Mouse (Mus musculus): ENCODE measurements around the gene Fam173b. TPM values are rescaled to one million over a fixed set of nuclear protein-coding genes. Genes with fewer than 3 reads are reported as not detected.

The Fam173b gene
- polyA plus RNA-seq, 1 experiment from 2014 or later: 13.6 TPM

GRCm38 (mm10) chr15:31583304-31584085, 18.2 kb upstream of the Fam173b start:
- H3K9me3 ChIP-seq (ENCODE audit: control insufficient read depth, low read length): no peaks in the 10 kb centered on the region
- H3K4me1 ChIP-seq (ENCODE audit: control insufficient read depth, insufficient read depth, low read length): no peaks in the 10 kb centered on the region
- no peak for DNase-seq (ENCODE audit: low spot score)
- no peak overlapping the region for H3K4me3 ChIP-seq (ENCODE audit: low read depth, low read length)
- no peak for ATAC-seq (ENCODE audit: insufficient read depth, low FRiP score, low TSS enrichment)
- H3K4me2 ChIP-seq (ENCODE audit: low read depth): no peak overlapping the region
- 89% methylated on average over 13 of the region's 13 CpGs for WGBS
- no peak overlapping the region for H3K27ac ChIP-seq (ENCODE audit: low read depth, low read length)
- H3K27me3 ChIP-seq (ENCODE audit: control insufficient read depth, insufficient read depth, low read length): no peaks in the 10 kb centered on the region
- no peaks in the 10 kb centered on the region for H3K36me3 ChIP-seq (ENCODE audit: control insufficient read depth, insufficient read depth, low read length)
- H3K9ac ChIP-seq (ENCODE audit: low read length): no peak overlapping the region

- H3K4me1 ChIP-seq (ENCODE audit: control insufficient read depth, insufficient read depth, low read length): no peaks in the 10 kb centered on the region
- H3K4me2 ChIP-seq (ENCODE audit: low read depth): no peak overlapping the region
- H3K27ac ChIP-seq (ENCODE audit: low read depth, low read length): no peak overlapping the region
- 92% methylated on average over 7 of the region's 7 CpGs for WGBS
- H3K9me3 ChIP-seq (ENCODE audit: control insufficient read depth, low read length): no peaks in the 10 kb centered on the region
- no peak overlapping the region for H3K4me3 ChIP-seq (ENCODE audit: low read depth, low read length)
- no peak overlapping the region for H3K9ac ChIP-seq (ENCODE audit: low read length)
- ATAC-seq (ENCODE audit: insufficient read depth, low FRiP score, low TSS enrichment) (no peak), DNase-seq (ENCODE audit: low spot score) (no peak)
- H3K36me3 ChIP-seq (ENCODE audit: control insufficient read depth, insufficient read depth, low read length): peaks cover 3% of the 10 kb centered on the region; the same call in 1 of the 2 replicates
- no peaks in the 10 kb centered on the region for H3K27me3 ChIP-seq (ENCODE audit: control insufficient read depth, insufficient read depth, low read length)
Measured at GRCm38 (mm10) chr15:31585238-31585637, 16.4 kb upstream of the Fam173b start.

DNA sequence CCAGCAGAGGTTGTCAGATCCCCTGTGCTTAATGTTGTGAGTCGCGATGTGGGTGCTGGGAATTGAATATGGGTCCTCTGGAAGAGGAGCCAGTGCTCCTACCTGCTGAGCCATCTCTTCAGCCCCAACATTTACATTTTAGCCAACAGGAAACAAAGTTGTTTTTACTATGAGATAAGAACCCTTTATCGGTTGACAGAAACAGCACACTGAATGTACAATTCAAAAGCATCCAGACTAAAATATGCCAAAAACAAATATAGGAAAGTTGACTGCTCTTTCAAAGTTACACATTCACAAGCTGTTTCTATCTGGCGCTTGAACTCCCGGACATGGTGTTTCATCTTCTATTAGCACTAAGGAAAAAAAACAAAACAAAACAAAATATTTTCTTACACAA, 15.6 kb upstream of the Fam173b start:
- no peak overlapping the region for H3K27ac ChIP-seq (ENCODE audit: low read depth, low read length)
- WGBS: 84% methylated on average over 5 of the region's 5 CpGs
- no peak for DNase-seq (ENCODE audit: low spot score)
- no peaks in the 10 kb centered on the region for H3K27me3 ChIP-seq (ENCODE audit: control insufficient read depth, insufficient read depth, low read length)
- peaks cover 4% of the 10 kb centered on the region; the same call in 1 of the 2 replicates for H3K36me3 ChIP-seq (ENCODE audit: control insufficient read depth, insufficient read depth, low read length)
- H3K9ac ChIP-seq (ENCODE audit: low read length): no peak overlapping the region
- ATAC-seq (ENCODE audit: insufficient read depth, low FRiP score, low TSS enrichment): no peak
- H3K4me3 ChIP-seq (ENCODE audit: low read depth, low read length): no peak overlapping the region
- H3K4me2 ChIP-seq (ENCODE audit: low read depth): no peak overlapping the region
- H3K9me3 ChIP-seq (ENCODE audit: control insufficient read depth, low read length): no peaks in the 10 kb centered on the region
- H3K4me1 ChIP-seq (ENCODE audit: control insufficient read depth, insufficient read depth, low read length): no peaks in the 10 kb centered on the region

DNA sequence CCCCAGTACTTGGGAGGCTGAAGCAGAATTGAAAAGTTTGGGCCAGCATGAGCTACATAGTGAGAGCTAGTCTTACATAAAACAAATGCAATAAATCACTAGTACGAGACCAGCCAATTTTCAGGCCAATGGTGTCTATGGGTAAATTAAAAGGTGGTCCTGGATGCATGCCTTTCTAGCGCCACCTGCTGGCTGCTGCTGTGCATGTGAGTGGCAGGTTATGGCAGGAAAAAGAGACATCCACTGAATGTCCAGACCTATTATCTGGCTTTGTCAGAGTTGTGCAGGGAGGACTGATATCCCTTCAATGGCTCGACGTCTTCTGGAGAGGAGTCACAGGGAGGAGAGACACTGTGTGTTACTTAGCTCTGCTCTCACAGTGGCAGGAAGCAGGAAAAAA, 15.1 kb upstream of the Fam173b start:
- H3K4me1 ChIP-seq (ENCODE audit: control insufficient read depth, insufficient read depth, low read length): no peaks in the 10 kb centered on the region
- no peak overlapping the region for H3K27ac ChIP-seq (ENCODE audit: low read depth, low read length)
- H3K36me3 ChIP-seq (ENCODE audit: control insufficient read depth, insufficient read depth, low read length): peaks cover 4% of the 10 kb centered on the region; the same call in 1 of the 2 replicates
- WGBS: 8% methylated on average over 4 of the region's 4 CpGs
- no peak overlapping the region for H3K4me3 ChIP-seq (ENCODE audit: low read depth, low read length)
- DNase-seq (ENCODE audit: low spot score): peak; percentile 88
- no peak overlapping the region for H3K9ac ChIP-seq (ENCODE audit: low read length)
- H3K27me3 ChIP-seq (ENCODE audit: control insufficient read depth, insufficient read depth, low read length): no peaks in the 10 kb centered on the region
- ATAC-seq (ENCODE audit: insufficient read depth, low FRiP score, low TSS enrichment): peak; percentile 40; the same call in 1 of the 2 replicates
- no peaks in the 10 kb centered on the region for H3K9me3 ChIP-seq (ENCODE audit: control insufficient read depth, low read length)
- H3K4me2 ChIP-seq (ENCODE audit: low read depth): no peak overlapping the region

DNA sequence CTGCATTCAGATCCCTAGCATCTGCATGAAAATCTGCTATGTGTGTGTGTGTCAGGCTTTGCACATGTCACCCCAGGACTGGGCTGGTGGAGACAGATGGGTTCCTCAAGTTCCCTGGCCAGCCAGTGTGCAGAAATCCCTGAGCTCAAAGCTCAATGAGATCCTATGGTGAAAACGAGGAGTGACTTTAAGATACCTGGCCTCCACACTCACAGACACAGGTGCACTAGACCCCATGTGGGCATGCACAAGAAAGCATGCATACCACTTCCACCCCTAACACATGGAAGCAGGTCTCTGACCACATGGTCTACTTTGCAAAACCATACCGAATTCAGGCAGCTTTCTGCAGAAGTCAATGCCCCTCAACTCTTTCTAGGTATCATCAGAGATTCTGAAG, 13.9 kb upstream of the Fam173b start:
- Histone ChIP-seq H3K9me3 (ENCODE audit: control insufficient read depth, low read length) (no peaks in the 10 kb centered on the region), H3K4me3 (ENCODE audit: low read depth, low read length) (no peak overlapping the region), H3K9ac (ENCODE audit: low read length) (no peak overlapping the region), H3K4me1 (ENCODE audit: control insufficient read depth, insufficient read depth, low read length) (no peaks in the 10 kb centered on the region), H3K27me3 (ENCODE audit: control insufficient read depth, insufficient read depth, low read length) (no peaks in the 10 kb centered on the region), H3K36me3 (ENCODE audit: control insufficient read depth, insufficient read depth, low read length) (peaks cover 14% of the 10 kb centered on the region), H3K27ac (ENCODE audit: low read depth, low read length) (no peak overlapping the region), H3K4me2 (ENCODE audit: low read depth) (no peak overlapping the region)
- DNase-seq (ENCODE audit: low spot score) (no peak), ATAC-seq (ENCODE audit: insufficient read depth, low FRiP score, low TSS enrichment) (no peak)
- WGBS: 75% methylated on average over 2 of the region's 2 CpGs

- WGBS: 81% methylated on average over 8 of the region's 8 CpGs
- no peak for ATAC-seq (ENCODE audit: insufficient read depth, low FRiP score, low TSS enrichment)
Measured at GRCm38 (mm10) chr15:31588989-31589640, 12.5 kb upstream of the Fam173b start.

DNA sequence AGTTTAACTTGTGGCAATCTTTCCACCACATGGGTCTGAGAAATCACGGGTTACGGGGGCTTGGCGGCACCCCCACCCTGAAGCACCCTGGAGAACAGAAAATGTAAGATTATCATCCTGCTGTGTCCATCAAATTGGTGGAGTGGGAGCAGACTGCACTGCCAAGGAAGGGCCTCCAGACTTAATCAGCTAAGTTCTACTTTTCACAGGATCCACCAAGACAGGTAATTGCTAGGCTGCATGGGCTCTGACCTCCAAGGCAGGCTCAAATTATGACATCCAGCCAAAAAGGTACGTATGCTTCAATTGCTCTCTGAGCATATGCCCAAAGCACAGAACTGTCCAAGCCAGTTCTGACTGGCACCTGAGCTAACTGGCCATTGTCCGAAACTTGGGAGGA, 11.5 kb upstream of the Fam173b start:
- Histone ChIP-seq H3K36me3 (ENCODE audit: control insufficient read depth, insufficient read depth, low read length) (peaks cover 21% of the 10 kb centered on the region), H3K9me3 (ENCODE audit: control insufficient read depth, low read length) (no peaks in the 10 kb centered on the region), H3K27me3 (ENCODE audit: control insufficient read depth, insufficient read depth, low read length) (no peaks in the 10 kb centered on the region), H3K4me1 (ENCODE audit: control insufficient read depth, insufficient read depth, low read length) (no peaks in the 10 kb centered on the region), H3K4me3 (ENCODE audit: low read depth, low read length) (no peak overlapping the region), H3K9ac (ENCODE audit: low read length) (no peak overlapping the region), H3K4me2 (ENCODE audit: low read depth) (no peak overlapping the region), H3K27ac (ENCODE audit: low read depth, low read length) (no peak overlapping the region)
- DNase-seq (ENCODE audit: low spot score) (no peak), ATAC-seq (ENCODE audit: insufficient read depth, low FRiP score, low TSS enrichment) (no peak)
- 95% methylated on average over 5 of the region's 5 CpGs for WGBS

More at GRCm38 (mm10) chr15:31588989-31589640, 12.5 kb upstream of the Fam173b start:
- H3K4me1 ChIP-seq (ENCODE audit: control insufficient read depth, insufficient read depth, low read length): no peaks in the 10 kb centered on the region
- H3K4me3 ChIP-seq (ENCODE audit: low read depth, low read length): no peak overlapping the region
- no peaks in the 10 kb centered on the region for H3K27me3 ChIP-seq (ENCODE audit: control insufficient read depth, insufficient read depth, low read length)
- H3K36me3 ChIP-seq (ENCODE audit: control insufficient read depth, insufficient read depth, low read length): peaks cover 21% of the 10 kb centered on the region
- H3K9ac ChIP-seq (ENCODE audit: low read length): no peak overlapping the region
- H3K27ac ChIP-seq (ENCODE audit: low read depth, low read length): no peak overlapping the region
- no peak overlapping the region for H3K4me2 ChIP-seq (ENCODE audit: low read depth)
- no peaks in the 10 kb centered on the region for H3K9me3 ChIP-seq (ENCODE audit: control insufficient read depth, low read length)
- DNase-seq (ENCODE audit: low spot score): no peak

DNA sequence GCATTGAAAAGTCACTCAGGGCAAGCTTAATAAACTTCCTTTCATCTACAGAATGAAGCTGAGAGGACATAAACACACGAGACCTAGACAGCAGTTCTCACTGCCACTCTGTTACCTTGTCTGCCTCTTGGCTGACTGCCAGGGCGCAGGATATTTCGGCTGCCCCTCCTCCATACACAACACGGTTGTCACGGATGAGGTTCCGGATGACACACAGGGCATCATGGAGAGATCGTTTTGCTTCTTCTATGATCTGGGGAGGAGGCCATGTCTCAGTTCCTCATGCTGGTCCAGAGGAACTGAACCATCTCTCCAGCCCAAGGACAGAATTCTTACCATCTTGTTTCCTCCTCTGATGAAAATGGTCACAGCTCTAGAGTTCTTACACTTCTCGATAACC, 9.1 kb upstream of the Fam173b start:
- H3K4me1 ChIP-seq (ENCODE audit: control insufficient read depth, insufficient read depth, low read length): no peaks in the 10 kb centered on the region
- ATAC-seq (ENCODE audit: insufficient read depth, low FRiP score, low TSS enrichment): no peak
- no peak overlapping the region for H3K9ac ChIP-seq (ENCODE audit: low read length)
- no peak overlapping the region for H3K4me2 ChIP-seq (ENCODE audit: low read depth)
- H3K36me3 ChIP-seq (ENCODE audit: control insufficient read depth, insufficient read depth, low read length): peaks cover 29% of the 10 kb centered on the region
- H3K27me3 ChIP-seq (ENCODE audit: control insufficient read depth, insufficient read depth, low read length): no peaks in the 10 kb centered on the region
- no peak for DNase-seq (ENCODE audit: low spot score)
- no peaks in the 10 kb centered on the region for H3K9me3 ChIP-seq (ENCODE audit: control insufficient read depth, low read length)
- WGBS: 94% methylated on average over 8 of the region's 8 CpGs
- H3K4me3 ChIP-seq (ENCODE audit: low read depth, low read length): no peak overlapping the region
- H3K27ac ChIP-seq (ENCODE audit: low read depth, low read length): no peak overlapping the region

DNA sequence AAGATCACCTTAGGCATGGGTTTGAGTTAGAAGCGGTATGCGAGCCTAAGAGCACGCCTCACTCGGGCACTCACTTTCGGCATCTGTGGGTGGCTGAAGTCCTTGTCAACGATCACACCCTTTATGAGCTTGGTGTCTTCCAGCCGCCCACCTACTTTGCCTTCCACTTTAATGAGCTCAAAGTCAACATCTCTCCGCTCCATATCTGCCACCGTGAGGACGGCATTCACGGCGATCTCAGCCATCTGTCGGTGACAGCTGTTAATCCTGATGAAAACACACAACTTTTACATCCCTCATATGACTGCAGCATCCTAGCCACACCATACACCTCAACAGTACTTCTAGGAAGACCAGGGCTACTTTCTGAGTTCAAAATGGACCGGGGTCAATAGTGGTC, 7.4 kb upstream of the Fam173b start:
- no peak for ATAC-seq (ENCODE audit: insufficient read depth, low FRiP score, low TSS enrichment)
- Histone ChIP-seq H3K36me3 (ENCODE audit: control insufficient read depth, insufficient read depth, low read length) (peaks cover 29% of the 10 kb centered on the region), H3K27ac (ENCODE audit: low read depth, low read length) (no peak overlapping the region), H3K4me3 (ENCODE audit: low read depth, low read length) (no peak overlapping the region), H3K4me1 (ENCODE audit: control insufficient read depth, insufficient read depth, low read length) (no peaks in the 10 kb centered on the region), H3K9ac (ENCODE audit: low read length) (no peak overlapping the region), H3K9me3 (ENCODE audit: control insufficient read depth, low read length) (no peaks in the 10 kb centered on the region), H3K27me3 (ENCODE audit: control insufficient read depth, insufficient read depth, low read length) (no peaks in the 10 kb centered on the region), H3K4me2 (ENCODE audit: low read depth) (no peak overlapping the region)
- no peak for DNase-seq (ENCODE audit: low spot score)
- WGBS: 95% methylated on average over 14 of the region's 14 CpGs

Measured in neural tube, embryonic 11.5 days (tissue).